Mouse (Mus musculus) liver, postnatal 0 days (tissue): Measurements from ENCODE around the gene Arhgap28. TPM values are rescaled to one million over a fixed set of nuclear protein-coding genes. Genes with fewer than 3 reads are reported as not detected.
"Not testable (repeated sequence)": the region's sequence is repeated elsewhere in the genome, so short reads cannot be mapped to it uniquely, and the experiment has no call there.

ENCODE experiments used
- ATAC-seq: fragments of 200-750 bp; cut with Nextera tagmentation; 2 replicates; pipeline ENCODE4 v1.8.0; 2017; ENCODE audit warnings: mild to moderate bottlenecking, moderate library complexity
- DNase-seq: peaks from one replicate; pipeline ENCODE4 v3.0.0-alpha.2; 2016
- H3K27ac ChIP-seq: fragments of 300-500 bp; sonication (generic); 2 replicates; pipeline ENCODE4 v1.5.1; 2014; ENCODE audit warnings: antibody characterized with exemption, moderate library complexity, mild to moderate bottlenecking, low read depth
- H3K27me3 ChIP-seq: fragments of 300-500 bp; sonication (generic); 2 replicates; pipeline ENCODE4 v1.6.1; 2014; ENCODE audit warnings: low read length, control low read depth, mixed read lengths; ENCODE audit not compliant: insufficient read depth
- H3K36me3 ChIP-seq: fragments of 300-500 bp; sonication (generic); replicated peaks from 2 replicates; pipeline ENCODE4 v1.6.1; 2014; ENCODE audit warnings: mild to moderate bottlenecking, control low read depth, low read length, moderate library complexity, mixed read lengths; ENCODE audit not compliant: insufficient read depth
- H3K4me1 ChIP-seq: fragments of 300-500 bp; sonication (generic); 2 replicates; pipeline ENCODE4 v1.6.1; 2014; ENCODE audit warnings: antibody characterized with exemption, mild to moderate bottlenecking, control low read depth; ENCODE audit not compliant: insufficient read depth
- H3K4me2 ChIP-seq: fragments of 300-500 bp; sonication (generic); 2 replicates; pipeline ENCODE4 v1.6.1; 2014; ENCODE audit warnings: low read depth, mild to moderate bottlenecking, low read length, moderate library complexity, mixed read lengths
- H3K4me3 ChIP-seq: fragments of 300-500 bp; sonication (generic); 2 replicates; pipeline ENCODE4 v1.5.1; 2014; ENCODE audit warnings: low read depth, low read length
- H3K9ac ChIP-seq: fragments of 300-500 bp; sonication (generic); replicated peaks from 2 replicates; pipeline ENCODE4 v1.6.1; 2014; ENCODE audit warnings: mild to moderate bottlenecking, moderate library complexity
- H3K9me3 ChIP-seq: fragments of 300-500 bp; sonication (generic); 2 replicates; pipeline ENCODE4 v1.6.1; 2016; ENCODE audit warnings: mild to moderate bottlenecking, control low read depth, low read length, mixed read lengths
- CTCF ChIP-seq: sonication (generic); IDR thresholded peaks from 2 replicates; pipeline ENCODE4 v1.5.1; 2016; ENCODE audit warnings: antibody characterized with exemption, low read depth
- EP300 ChIP-seq: IDR thresholded peaks from 2 replicates; pipeline ENCODE4 v1.6.1; 2016; ENCODE audit warnings: antibody characterized with exemption, low read depth, mild to moderate bottlenecking
- WGBS: fragments of 180-500 bp; shearing (Covaris S2); extraction: QIAGEN DNeasy Blood & Tissue Kit; methylation state at CpG from one replicate; pipeline ENCODE4 v1.1.7; 2014; ENCODE audit not compliant: insufficient replicate concordance; 5-methylcytosine and 5-hydroxymethylcytosine counted together
- polyA plus RNA-seq: library from polyadenylated mRNA; unstranded; fragments of >200 nt; fragmentation: Nextera tagmentation; extraction: Ambion mirVana; gene quantifications from 2 replicates; pipeline ENCODE4 v1.2.1, GENCODE M21; 2015

Arhgap28 gene
- polyA plus RNA-seq, 1 experiment from 2014 or later = 0.48 TPM

- H3K9me3 ChIP-seq = no peaks in the 10 kb centered on the region
- no peak for DNase-seq
- no peaks in the 10 kb centered on the region for H3K4me1 ChIP-seq
- 78% methylated on average over 9 of the region's 9 CpGs for WGBS
- H3K9ac ChIP-seq = no peak overlapping the region
- no peak overlapping the region for H3K4me2 ChIP-seq
- no peak overlapping the region for H3K27ac ChIP-seq
- no peak for ATAC-seq
- H3K36me3 ChIP-seq = no peaks in the 10 kb centered on the region
- H3K4me3 ChIP-seq = no peak overlapping the region
- TF ChIP-seq EP300 = no peak
- no peak for TF ChIP-seq CTCF
- H3K27me3 ChIP-seq = no peaks in the 10 kb centered on the region
Observed at GRCm38 (mm10) chr17:67866026-67866425, 137.9 kb downstream of the Arhgap28 start.

GRCm38 (mm10) chr17:67864912-67865311 is 139.0 kb downstream of the Arhgap28 start:
- WGBS = 76% methylated on average over 3 of the region's 3 CpGs
- no peak overlapping the region for H3K4me2 ChIP-seq
- H3K4me1 ChIP-seq = no peaks in the 10 kb centered on the region
- H3K9me3 ChIP-seq = no peaks in the 10 kb centered on the region
- no peaks in the 10 kb centered on the region for H3K27me3 ChIP-seq
- H3K9ac ChIP-seq = no peak overlapping the region
- TF ChIP-seq CTCF (no peak), EP300 (no peak)
- ATAC-seq (no peak), DNase-seq (no peak)
- H3K4me3 ChIP-seq = no peak overlapping the region
- no peaks in the 10 kb centered on the region for H3K36me3 ChIP-seq
- no peak overlapping the region for H3K27ac ChIP-seq

- Histone ChIP-seq H3K4me3 (no peak overlapping the region), H3K9ac (no peak overlapping the region), H3K27ac (no peak overlapping the region), H3K4me1 (no peaks in the 10 kb centered on the region), H3K27me3 (no peaks in the 10 kb centered on the region), H3K9me3 (no peaks in the 10 kb centered on the region), H3K4me2 (no peak overlapping the region), H3K36me3 (no peaks in the 10 kb centered on the region)
- no peak for TF ChIP-seq EP300
- no peak for TF ChIP-seq CTCF
- no peak for DNase-seq
- ATAC-seq = no peak
- WGBS = 87% methylated on average over 10 of the region's 10 CpGs
Observed at GRCm38 (mm10) chr17:67864363-67864762, 139.6 kb downstream of the Arhgap28 start.

GRCm38 (mm10) chr17:67861744-67862535 is 142.0 kb downstream of the Arhgap28 start:
- Histone ChIP-seq H3K9ac (no peak overlapping the region), H3K27ac (no peak overlapping the region), H3K9me3 (no peaks in the 10 kb centered on the region), H3K27me3 (no peaks in the 10 kb centered on the region), H3K36me3 (no peaks in the 10 kb centered on the region), H3K4me2 (no peak overlapping the region), H3K4me1 (no peaks in the 10 kb centered on the region), H3K4me3 (no peak overlapping the region)
- no peak for ATAC-seq
- WGBS = 76% methylated on average over 16 of the region's 16 CpGs
- DNase-seq = peak; percentile 57
- no peak for TF ChIP-seq EP300
- TF ChIP-seq CTCF = peak; percentile 84

GRCm38 (mm10) chr17:67861080-67861630 is 142.8 kb downstream of the Arhgap28 start:
- DNase-seq = no peak
- H3K4me1 ChIP-seq = no peaks in the 10 kb centered on the region
- H3K27ac ChIP-seq = no peak overlapping the region
- H3K36me3 ChIP-seq = no peaks in the 10 kb centered on the region
- H3K27me3 ChIP-seq = no peaks in the 10 kb centered on the region
- H3K4me2 ChIP-seq = no peak overlapping the region
- 85% methylated on average over 10 of the region's 10 CpGs for WGBS
- no peak for TF ChIP-seq CTCF
- TF ChIP-seq EP300 = no peak
- H3K9me3 ChIP-seq = no peaks in the 10 kb centered on the region
- ATAC-seq = no peak
- no peak overlapping the region for H3K4me3 ChIP-seq
- no peak overlapping the region for H3K9ac ChIP-seq

GRCm38 (mm10) chr17:67841494-67841893 is 162.4 kb downstream of the Arhgap28 start:
- ATAC-seq, H3K9ac ChIP-seq, H3K9me3 ChIP-seq, H3K27ac ChIP-seq, H3K27me3 ChIP-seq, H3K4me2 ChIP-seq, H3K4me1 ChIP-seq, DNase-seq, H3K4me3 ChIP-seq, H3K36me3 ChIP-seq: not testable (repeated sequence)
- WGBS = 75% methylated on average over 2 of the region's 2 CpGs
